Mouse (Mus musculus) midbrain, embryonic 14.5 days (tissue): ENCODE results near the gene Ddn. TPM values are rescaled to one million over a fixed set of nuclear protein-coding genes. Genes with fewer than 3 reads are reported as not detected.

ENCODE experiments used
- ATAC-seq: fragments of 200-750 bp; cut with Nextera tagmentation; 2 replicates; pipeline ENCODE4 v1.8.0; 2017; ENCODE audit warnings: moderate number of reproducible peaks, moderate library complexity; ENCODE audit not compliant: low FRiP score, low TSS enrichment
- DNase-seq: peaks from one replicate; pipeline ENCODE4 v3.0.0-alpha.2; 2015
- H3K27ac ChIP-seq: fragments of 300-500 bp; sonication (generic); replicated peaks from 2 replicates; pipeline ENCODE4 v1.5.1; 2014; ENCODE audit warnings: mild to moderate bottlenecking, low read depth, low read length, moderate library complexity
- H3K27me3 ChIP-seq: fragments of 300-500 bp; sonication (generic); 2 replicates; pipeline ENCODE4 v1.6.1; 2014; ENCODE audit warnings: low read length, control low read depth, mixed read lengths; ENCODE audit not compliant: control insufficient read depth, insufficient read depth
- H3K36me3 ChIP-seq: fragments of 300-500 bp; sonication (generic); 2 replicates; pipeline ENCODE4 v1.6.1; 2014; ENCODE audit warnings: low read length, control low read depth; ENCODE audit not compliant: control insufficient read depth, insufficient read depth
- H3K4me1 ChIP-seq: fragments of 300-500 bp; sonication (generic); 2 replicates; pipeline ENCODE4 v1.6.1; 2014; ENCODE audit warnings: mild to moderate bottlenecking, antibody characterized with exemption, low read length, control low read depth; ENCODE audit not compliant: control insufficient read depth, insufficient read depth
- H3K4me2 ChIP-seq: fragments of 300-500 bp; sonication (generic); 2 replicates; pipeline ENCODE4 v1.6.1; 2014; ENCODE audit warnings: mild to moderate bottlenecking, low read length, moderate library complexity
- H3K4me3 ChIP-seq: fragments of 300-500 bp; sonication (generic); replicated peaks from 2 replicates; pipeline ENCODE4 v1.5.1; 2014; ENCODE audit warnings: low read depth, low read length
- H3K9ac ChIP-seq: fragments of 300-500 bp; sonication (generic); replicated peaks from 2 replicates; pipeline ENCODE4 v1.6.1; 2014; ENCODE audit warnings: mild to moderate bottlenecking, low read length, moderate library complexity
- H3K9me3 ChIP-seq: fragments of 300-500 bp; sonication (generic); 2 replicates; pipeline ENCODE4 v1.6.1; 2016; ENCODE audit warnings: low read length, control low read depth, mixed read lengths; ENCODE audit not compliant: control insufficient read depth
- WGBS: fragments of 180-500 bp; shearing (Covaris S2); extraction: QIAGEN DNeasy Blood & Tissue Kit; methylation state at CpG from one replicate; pipeline ENCODE4 v1.1.7; 2014; 5-methylcytosine and 5-hydroxymethylcytosine counted together
- polyA plus RNA-seq: library from polyadenylated mRNA; unstranded; fragments of >200 nt; fragmentation: Nextera tagmentation; extraction: Ambion mirVana; gene quantifications from 2 replicates; pipeline ENCODE4 v1.2.1, GENCODE M21; 2014

Gene Ddn
- polyA plus RNA-seq, 1 experiment from 2014 or later: 0.66 TPM

DNA sequence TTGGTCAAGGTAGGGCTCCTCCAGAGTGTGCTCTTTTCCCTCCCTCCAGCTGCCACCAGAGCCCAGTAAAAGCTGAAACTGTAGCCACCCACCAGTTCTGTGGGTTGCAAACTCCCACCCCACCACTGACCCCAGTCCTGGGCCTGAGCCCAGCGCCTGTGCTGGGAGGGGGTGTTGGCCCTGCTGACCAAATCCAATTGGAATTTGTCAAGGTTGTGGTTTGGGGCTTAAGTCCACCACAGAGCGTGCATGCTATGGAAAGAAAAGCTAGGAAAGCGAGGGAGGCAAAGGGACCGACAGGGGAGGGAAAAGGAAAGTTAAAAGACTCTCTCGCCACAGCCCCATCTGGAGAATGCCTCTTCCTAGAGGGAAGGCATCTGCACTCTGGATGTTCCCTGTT, 41.0 kb downstream of the Ddn start:
- WGBS: 24% methylated on average over 5 of the region's 5 CpGs
- ATAC-seq (no peak), DNase-seq (no peak)
- H3K4me1 ChIP-seq: peaks cover 12% of the 10 kb centered on the region; the same call in 1 of the 2 replicates
- H3K4me3 ChIP-seq: no peak overlapping the region
- H3K36me3 ChIP-seq: no peaks in the 10 kb centered on the region
- H3K9ac ChIP-seq: no peak overlapping the region
- no peaks in the 10 kb centered on the region for H3K9me3 ChIP-seq
- H3K27ac ChIP-seq: no peak overlapping the region
- H3K27me3 ChIP-seq: peaks cover 48% of the 10 kb centered on the region
- H3K4me2 ChIP-seq: no peak overlapping the region

DNA sequence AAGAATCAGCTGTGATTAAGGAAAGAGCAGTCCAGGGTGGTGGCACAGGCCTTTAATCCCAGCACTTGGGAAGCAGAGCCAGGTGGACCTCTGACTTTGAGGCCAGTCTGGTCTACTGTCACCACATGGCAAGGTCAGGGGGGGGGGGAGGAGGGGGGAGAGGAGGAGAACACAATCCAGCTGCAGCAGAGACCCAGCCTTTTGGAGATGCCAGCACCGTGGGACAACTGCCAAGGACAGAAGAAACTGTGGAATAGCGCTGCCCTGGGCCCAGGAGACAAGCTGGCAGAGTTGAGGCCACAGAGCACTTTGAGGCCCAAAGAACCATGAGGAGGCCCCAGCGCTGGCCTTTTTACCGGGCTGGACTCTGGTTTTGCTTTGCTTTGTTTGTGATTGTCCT, 43.4 kb downstream of the Ddn start:
- WGBS: 71% methylated on average over 4 of the region's 4 CpGs
- no peak overlapping the region for H3K27ac ChIP-seq
- H3K9ac ChIP-seq: no peak overlapping the region
- H3K27me3 ChIP-seq: peaks cover 24% of the 10 kb centered on the region
- H3K4me1 ChIP-seq: peaks cover 14% of the 10 kb centered on the region
- ATAC-seq (no peak), DNase-seq (no peak)
- H3K4me3 ChIP-seq: no peak overlapping the region
- no peaks in the 10 kb centered on the region for H3K36me3 ChIP-seq
- H3K9me3 ChIP-seq: no peaks in the 10 kb centered on the region
- no peak overlapping the region for H3K4me2 ChIP-seq

DNA sequence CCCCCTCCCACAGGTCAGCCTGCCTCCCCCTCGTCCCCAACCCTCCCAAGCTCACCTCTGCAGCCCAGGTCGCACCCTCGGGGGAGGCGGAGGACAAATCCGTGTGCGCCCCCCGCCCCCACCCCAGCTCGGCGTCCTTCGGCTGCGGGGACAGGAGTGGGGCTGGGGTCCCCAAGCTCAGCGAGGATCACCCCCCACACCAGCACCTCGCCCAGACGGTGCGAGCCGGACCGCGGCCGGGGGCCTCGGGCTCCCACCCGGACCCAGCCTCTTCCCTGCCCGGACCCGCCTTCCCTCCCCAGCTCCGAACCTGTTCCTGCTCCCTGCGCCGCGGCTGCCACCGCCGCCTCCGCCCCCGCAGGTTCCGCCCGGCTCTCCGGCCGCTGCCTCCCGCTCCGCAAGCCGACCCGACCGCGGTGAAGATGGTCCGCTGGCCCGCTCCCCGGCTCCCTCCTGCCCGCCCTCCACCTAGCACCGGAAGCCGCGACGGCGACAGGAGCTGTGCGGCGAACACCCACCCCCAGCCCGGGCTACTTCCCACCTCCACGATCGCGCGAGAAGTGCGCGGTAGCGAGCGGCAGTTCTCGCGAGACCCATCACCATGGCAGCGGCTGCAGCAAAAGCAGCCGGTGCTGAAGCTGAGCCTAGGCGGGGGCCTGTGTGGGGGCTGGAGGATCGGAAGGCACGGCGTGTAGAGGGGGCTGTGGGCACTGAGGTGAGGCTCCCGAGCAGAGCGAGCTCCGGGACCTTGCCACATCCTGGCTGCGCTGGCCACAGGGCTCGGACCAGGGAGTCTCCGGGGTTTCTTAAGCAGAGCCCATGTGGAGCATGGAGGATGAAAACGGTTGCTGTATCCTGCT, 46.4 kb downstream of the Ddn start, which contains the start of gene Arf3:
TSS of gene Arf3 (minus strand) at position 545 of the 860 bp plus-strand sequence.
- peak within 1 kb of the TSS; percentile 93 for H3K27ac ChIP-seq
- H3K36me3 ChIP-seq: peaks cover 14% of the 10 kb centered on the region; the same call in 1 of the 2 replicates
- H3K27me3 ChIP-seq: peaks cover 6% of the 10 kb centered on the region; the same call in 1 of the 2 replicates
- H3K9me3 ChIP-seq: no peaks in the 10 kb centered on the region
- H3K9ac ChIP-seq: peak within 1 kb of the TSS; percentile 94
- peak within 1 kb of the TSS; percentile 99 for H3K4me3 ChIP-seq
- peak within 1 kb of the TSS; percentile 75 for H3K4me2 ChIP-seq
- under 1% methylated on average over 76 of the region's 76 CpGs for WGBS
- DNase-seq (peak; percentile 98), ATAC-seq (peak; percentile 96)
- peaks cover 17% of the 10 kb centered on the region for H3K4me1 ChIP-seq

DNA sequence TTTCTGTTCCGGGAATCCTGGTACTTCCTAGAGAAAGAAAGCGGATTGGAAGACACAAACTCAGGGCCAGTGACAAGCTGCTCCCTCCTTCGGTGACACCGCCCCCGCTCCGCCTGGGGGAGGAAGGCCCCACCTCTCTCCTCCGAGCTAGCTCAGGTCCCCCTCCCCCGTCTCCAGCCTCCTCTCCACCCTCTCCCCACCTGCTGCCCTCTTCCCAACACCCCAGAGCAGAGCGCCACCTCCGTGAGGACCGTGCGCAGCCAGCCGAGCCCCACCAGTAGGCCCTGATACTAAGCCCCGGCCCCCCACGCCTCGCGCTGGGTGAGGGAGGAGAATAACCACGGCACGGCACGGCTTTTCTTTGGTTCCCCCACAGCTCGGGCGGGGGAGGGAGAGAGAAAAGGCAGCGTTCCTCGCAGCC, 47.1 kb downstream of the Ddn start:
- Histone ChIP-seq H3K9me3 (no peaks in the 10 kb centered on the region), H3K27me3 (peaks cover 6% of the 10 kb centered on the region; the same call in 1 of the 2 replicates), H3K4me2 (peak overlapping the region; percentile 75), H3K4me3 (peak overlapping the region; percentile 99), H3K27ac (peak overlapping the region; percentile 93), H3K9ac (peak overlapping the region; percentile 94), H3K36me3 (peaks cover 14% of the 10 kb centered on the region; the same call in 1 of the 2 replicates), H3K4me1 (peaks cover 17% of the 10 kb centered on the region)
- 1% methylated on average over 22 of the region's 24 CpGs for WGBS
- DNase-seq (peak; percentile 83), ATAC-seq (peak; percentile 75)

DNA sequence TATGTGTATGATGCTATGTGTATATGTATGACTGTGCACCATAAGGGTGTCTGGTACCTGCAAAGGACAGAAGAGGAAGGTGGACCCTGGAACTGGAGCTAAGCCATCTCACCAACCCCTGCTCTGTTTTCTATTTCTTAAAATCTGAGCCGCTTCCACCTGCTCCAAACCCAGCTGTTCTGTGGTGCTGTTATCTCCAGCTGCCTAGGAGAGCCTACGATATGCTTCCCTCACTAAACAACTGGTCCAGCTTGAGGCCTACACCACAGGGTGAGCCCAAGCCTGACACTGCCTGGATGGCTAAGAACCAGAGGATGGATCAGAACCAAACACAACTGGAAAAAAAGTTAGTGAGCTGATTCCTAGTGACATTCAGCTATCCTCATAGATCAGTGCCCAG, 55.2 kb downstream of the Ddn start:
- ATAC-seq (no peak), DNase-seq (no peak)
- H3K4me2 ChIP-seq: no peak overlapping the region
- no peak overlapping the region; the same call in 1 of the 2 replicates for H3K27ac ChIP-seq
- WGBS: 90% methylated on average over 2 of the region's 2 CpGs
- no peak overlapping the region for H3K9ac ChIP-seq
- no peak overlapping the region for H3K4me3 ChIP-seq
- peaks cover 6% of the 10 kb centered on the region; the same call in 1 of the 2 replicates for H3K36me3 ChIP-seq
- no peaks in the 10 kb centered on the region for H3K27me3 ChIP-seq
- no peaks in the 10 kb centered on the region for H3K9me3 ChIP-seq
- no peaks in the 10 kb centered on the region for H3K4me1 ChIP-seq

Other genes with a start within 250 kb of the Ddn start
- gene Ccnt1, start 238.6 kb downstream of the Ddn start, polyA plus RNA-seq: 59.7 and 65.8 TPM in 2 replicates
- 0.58 TPM in 1 of 2 replicates, not detected in the other for gene 4930415O20Rik, start 238.5 kb downstream of the Ddn start, polyA plus RNA-seq
- 9.6 and 12.2 TPM in 2 replicates for gene Adcy6, start 199.4 kb downstream of the Ddn start, polyA plus RNA-seq
- gene Cacnb3, start 178.7 kb downstream of the Ddn start, polyA plus RNA-seq: 130 and 136 TPM in 2 replicates
- 17.7 and 24.9 TPM in 2 replicates for gene Ddx23, start 146.6 kb downstream of the Ddn start, polyA plus RNA-seq
- 7.4 and 9.2 TPM in 2 replicates for gene Rnd1, start 132.0 kb downstream of the Ddn start, polyA plus RNA-seq
- gene Ccdc65, start 101.3 kb downstream of the Ddn start, polyA plus RNA-seq: 5.7 and 6.3 TPM in 2 replicates
- 1.7 and 3.8 TPM in 2 replicates for gene Fkbp11, start 81.3 kb downstream of the Ddn start, polyA plus RNA-seq
- 57.5 and 63.3 TPM in 2 replicates for gene Arf3, start 46.3 kb downstream of the Ddn start, polyA plus RNA-seq
- gene Wnt10b, start 31.3 kb downstream of the Ddn start, polyA plus RNA-seq: not detected in 2 replicates
- gene Wnt1, start 19.6 kb downstream of the Ddn start, polyA plus RNA-seq: 1.3 and 4.1 TPM in 2 replicates
- 56.5 and 72.8 TPM in 2 replicates for gene Prkag1, start 22.0 kb upstream of the Ddn start, polyA plus RNA-seq
- 13.6 and 16.0 TPM in 2 replicates for gene Kmt2d, start 61.7 kb upstream of the Ddn start, polyA plus RNA-seq
- gene Rhebl1, start 85.0 kb upstream of the Ddn start, polyA plus RNA-seq: 23.7 and 31.9 TPM in 2 replicates
- gene Dhh, start 89.0 kb upstream of the Ddn start, polyA plus RNA-seq: 0.36 and 0.57 TPM in 2 replicates
- gene Lmbr1l, start 108.7 kb upstream of the Ddn start, polyA plus RNA-seq: 11.2 and 19.4 TPM in 2 replicates
- gene Tuba1b, start 125.1 kb upstream of the Ddn start, polyA plus RNA-seq: 1,095 and 1,120 TPM in 2 replicates
- gene Gm49450, start 144.1 kb upstream of the Ddn start, polyA plus RNA-seq: not detected in 2 replicates
- 17,220 and 18,751 TPM in 2 replicates for gene Tuba1a, start 144.2 kb upstream of the Ddn start, polyA plus RNA-seq
- 13.5 and 24.8 TPM in 2 replicates for gene Tuba1c, start 220.4 kb upstream of the Ddn start, polyA plus RNA-seq
- 11.7 and 15.5 TPM in 2 replicates for gene Prph, start 245.7 kb upstream of the Ddn start, polyA plus RNA-seq